Mouse (Mus musculus) adipose tissue, adult 10 weeks (tissue): ENCODE results near the gene Cast. TPM values are rescaled to one million over a fixed set of nuclear protein-coding genes. Genes with fewer than 3 reads are reported as not detected.

Experiments used
- polyA plus RNA-seq: library from polyadenylated mRNA; stranded (reverse); fragments of 350-450 nt; fragmentation: Illumina TruSeq; extraction: RNeasy Lipid Tissue Mini Kit (QIAGEN cat#74804); gene quantifications from one replicate; pipeline ENCODE4 v1.2.3, GENCODE M21; 2014; ENCODE audit warnings: low read depth, low replicate concordance

Gene Cast
- 75.6 TPM for polyA plus RNA-seq

GRCm38 (mm10) chr13:74808152-74808929, at the start of gene Cast:
Cast (minus strand) TSS chr13:74808810.

Other genes starting within 250 kb of the Cast start
- 33.7 TPM for gene Erap1, start 169.2 kb downstream of the Cast start, polyA plus RNA-seq